Mouse (Mus musculus): ENCODE results near the gene Loxl4.

DNA sequence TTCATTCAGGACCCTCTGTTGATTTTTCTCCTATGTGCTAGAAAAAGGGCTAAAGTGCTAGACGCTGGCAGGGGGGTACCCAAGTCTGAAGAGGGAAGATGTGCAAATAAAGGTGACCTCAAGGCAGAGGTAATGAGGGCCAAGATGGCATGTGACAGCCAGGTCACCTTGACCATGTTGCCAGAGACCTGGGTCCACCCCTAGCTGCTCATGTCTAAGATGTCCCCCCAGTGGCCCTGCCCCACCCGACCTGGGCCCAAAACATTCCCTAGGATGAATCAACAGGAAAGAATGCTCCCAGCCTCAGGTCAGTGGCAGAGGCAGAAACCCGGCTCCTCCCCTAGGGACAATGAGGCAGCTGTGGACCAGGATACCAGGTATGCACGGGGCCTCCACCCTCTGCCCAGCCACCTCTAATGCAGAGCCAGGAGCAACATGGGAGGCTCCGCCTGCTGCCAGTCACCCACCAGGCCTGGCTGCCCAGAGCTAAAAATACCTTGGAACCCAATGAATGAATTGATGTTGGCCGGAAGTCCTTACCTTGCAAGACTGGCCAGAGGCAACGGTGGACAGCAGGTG is 1.1 kb upstream of the Loxl4 start:
- TF ChIP-seq CTCF (IDR thresholded peaks at IDR 0.05 in 2 of 3, conservative IDR thresholded peaks at IDR 0.05 in 1 of 3; ENCODE audit: control insufficient read depth in 1 of 3, insufficient read depth in 1 of 3, low read depth in 2 of 3, low read length in 3 of 3, poor library complexity in 1 of 3, severe bottlenecking in 1 of 3), result no peak
- no peak for TF ChIP-seq MXI1 (IDR thresholded peaks at IDR 0.05; ENCODE audit: low read depth, low read length)
- TF ChIP-seq POLR2A (IDR thresholded peaks at IDR 0.05; ENCODE audit: control insufficient read depth in 1 of 2, insufficient read depth in 1 of 2, low read depth in 1 of 2, low read length in 2 of 2, poor library complexity in 1 of 2), result no peak
- TF ChIP-seq MAZ (IDR thresholded peaks at IDR 0.05; ENCODE audit: low read depth, low read length), result no peak
- TF ChIP-seq HCFC1 (IDR thresholded peaks at IDR 0.05; ENCODE audit: low read depth, low read length), result no peak
- TF ChIP-seq MYB (IDR thresholded peaks at IDR 0.05; ENCODE audit: low read depth, low read length), result no peak
- TF ChIP-seq POLR2AphosphoS2 (IDR thresholded peaks at IDR 0.05; ENCODE audit: low read length), result no peak
- no peak for TF ChIP-seq JUND (IDR thresholded peaks at IDR 0.05; ENCODE audit: low read depth, low read length)
- no peak for TF ChIP-seq POLR2AphosphoS5 (IDR thresholded peaks at IDR 0.05; ENCODE audit: borderline replicate concordance, low read depth, low read length)
- no peak for TF ChIP-seq RCOR1 (IDR thresholded peaks at IDR 0.05; ENCODE audit: low read depth, low read length)
- no peak for TF ChIP-seq EP300 (IDR thresholded peaks at IDR 0.05; ENCODE audit: low read depth in 1 of 2, low read length in 2 of 2)
- TF ChIP-seq TCF12 (IDR thresholded peaks at IDR 0.05; ENCODE audit: low read depth, low read length), result no peak
- TF ChIP-seq KAT2A (conservative IDR thresholded peaks at IDR 0.05; ENCODE audit: low read depth, low read length), result no peak

All from MEL (cell line).